Mouse (Mus musculus) intestine, postnatal 0 days (tissue): ENCODE data around the gene Ccdc151. TPM values are rescaled to one million over a fixed set of nuclear protein-coding genes. Genes with fewer than 3 reads are reported as not detected.

Experiments
- ATAC-seq: fragments of 200-750 bp; cut with Nextera tagmentation; 2 replicates; pipeline ENCODE4 v1.8.0; 2017; ENCODE audit warnings: mild to moderate bottlenecking, moderate TSS enrichment, moderate library complexity
- H3K27ac ChIP-seq: fragments of 300-500 bp; sonication (generic); 2 replicates; pipeline ENCODE4 v1.5.1; 2014; ENCODE audit warnings: mild to moderate bottlenecking, low read depth, low read length, moderate library complexity
- H3K27me3 ChIP-seq: fragments of 300-500 bp; sonication (generic); replicated peaks from 2 replicates; pipeline ENCODE4 v1.6.1; 2014; ENCODE audit warnings: low read length, mixed read lengths; ENCODE audit not compliant: control insufficient read depth, insufficient read depth
- H3K36me3 ChIP-seq: fragments of 300-500 bp; sonication (generic); 2 replicates; pipeline ENCODE4 v1.6.1; 2014; ENCODE audit warnings: mild to moderate bottlenecking, moderate library complexity; ENCODE audit not compliant: control insufficient read depth, insufficient read depth
- H3K4me1 ChIP-seq: fragments of 300-500 bp; sonication (generic); replicated peaks from 2 replicates; pipeline ENCODE4 v1.6.1; 2014; ENCODE audit warnings: antibody characterized with exemption, low read length, mixed read lengths; ENCODE audit not compliant: control insufficient read depth, insufficient read depth
- H3K4me2 ChIP-seq: fragments of 300-500 bp; sonication (generic); replicated peaks from 2 replicates; pipeline ENCODE4 v1.6.1; 2014; ENCODE audit warnings: low read depth, mild to moderate bottlenecking, moderate library complexity
- H3K4me3 ChIP-seq: fragments of 300-500 bp; sonication (generic); 2 replicates; pipeline ENCODE4 v1.5.1; 2014; ENCODE audit warnings: low read depth, low read length
- H3K9ac ChIP-seq: fragments of 300-500 bp; sonication (generic); 2 replicates; pipeline ENCODE4 v1.6.1; 2014; ENCODE audit warnings: mild to moderate bottlenecking, low read depth, low read length
- H3K9me3 ChIP-seq: fragments of 300-500 bp; sonication (generic); 2 replicates; pipeline ENCODE4 v1.6.1; 2016; ENCODE audit warnings: mixed run types; ENCODE audit not compliant: control insufficient read depth
- CTCF ChIP-seq: sonication (generic); IDR thresholded peaks from 2 replicates; pipeline ENCODE4 v1.5.1; 2016; ENCODE audit warnings: low read depth, mild to moderate bottlenecking, control low read depth, antibody characterized with exemption, moderate library complexity
- WGBS: fragments of 180-500 bp; shearing (Covaris S2); extraction: QIAGEN DNeasy Blood & Tissue Kit; methylation state at CpG from one replicate; pipeline ENCODE4 v1.1.7; 2014; 5-methylcytosine and 5-hydroxymethylcytosine counted together
- polyA plus RNA-seq: library from polyadenylated mRNA; unstranded; fragments of >200 nt; fragmentation: Nextera tagmentation; extraction: Ambion mirVana; gene quantifications from 2 replicates; pipeline ENCODE4 v1.2.1, GENCODE M21; 2015

Gene Ccdc151
- polyA plus RNA-seq, 1 experiment from 2014 or later: 0.35 TPM

DNA sequence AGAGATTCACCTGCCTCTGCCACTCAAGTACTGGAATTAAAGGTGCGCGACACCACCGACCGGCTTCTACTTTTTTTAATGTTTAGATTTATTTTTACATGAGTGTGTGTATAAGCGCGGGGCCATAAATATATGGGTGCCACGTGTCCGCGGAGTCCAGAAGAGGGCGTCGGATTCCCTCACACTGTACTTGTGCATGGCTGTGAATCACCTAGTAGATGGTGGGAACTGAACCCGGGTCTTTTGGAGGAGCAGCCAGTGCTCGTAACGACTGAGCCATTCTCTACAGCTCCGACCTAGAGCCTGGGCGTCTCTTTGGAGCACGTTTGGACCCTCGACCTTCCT, 47.2 kb downstream of the Ccdc151 start:
- peak; percentile 62 for TF ChIP-seq CTCF
- under 1% methylated on average over 18 of the region's 18 CpGs for WGBS
- peak; percentile 50 for ATAC-seq
- Histone ChIP-seq H3K4me2 (peak overlapping the region; percentile 53), H3K9me3 (no peaks in the 10 kb centered on the region), H3K4me1 (no peaks in the 10 kb centered on the region), H3K27ac (peak overlapping the region; percentile 1; the same call in 1 of the 2 replicates), H3K9ac (no peak overlapping the region), H3K36me3 (no peaks in the 10 kb centered on the region), H3K27me3 (peaks cover under 1% of the 10 kb centered on the region; the same call in 1 of the 2 replicates), H3K4me3 (peak overlapping the region; percentile 67)

DNA sequence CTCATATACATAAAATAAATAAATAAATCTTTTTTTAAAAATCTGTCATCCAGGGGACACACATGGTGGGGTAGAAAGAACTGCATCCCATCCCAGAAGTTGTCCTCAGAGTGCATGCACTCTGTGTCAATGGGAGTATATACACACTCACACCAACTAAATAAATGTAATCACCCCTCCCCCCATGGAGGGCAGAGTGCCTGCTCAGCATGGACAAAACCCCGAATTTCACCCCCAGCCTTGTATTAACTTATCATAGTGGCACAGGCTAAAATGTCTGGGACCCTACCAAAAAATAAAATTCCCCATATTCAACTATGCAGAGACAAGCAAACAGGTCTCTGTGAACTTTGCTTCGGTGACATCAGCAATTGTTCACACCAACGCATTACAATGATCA, 47.8 kb downstream of the Ccdc151 start:
- no peak overlapping the region for H3K4me3 ChIP-seq
- ATAC-seq: no peak
- no peak overlapping the region for H3K27ac ChIP-seq
- WGBS: 59% methylated on average over 3 of the region's 3 CpGs
- H3K9me3 ChIP-seq: no peaks in the 10 kb centered on the region
- H3K4me2 ChIP-seq: peak overlapping the region; percentile 53; the same call in 1 of the 2 replicates
- no peak overlapping the region for H3K9ac ChIP-seq
- no peaks in the 10 kb centered on the region for H3K4me1 ChIP-seq
- H3K36me3 ChIP-seq: no peaks in the 10 kb centered on the region
- TF ChIP-seq CTCF: no peak
- H3K27me3 ChIP-seq: no peaks in the 10 kb centered on the region; the same call in 1 of the 2 replicates

DNA sequence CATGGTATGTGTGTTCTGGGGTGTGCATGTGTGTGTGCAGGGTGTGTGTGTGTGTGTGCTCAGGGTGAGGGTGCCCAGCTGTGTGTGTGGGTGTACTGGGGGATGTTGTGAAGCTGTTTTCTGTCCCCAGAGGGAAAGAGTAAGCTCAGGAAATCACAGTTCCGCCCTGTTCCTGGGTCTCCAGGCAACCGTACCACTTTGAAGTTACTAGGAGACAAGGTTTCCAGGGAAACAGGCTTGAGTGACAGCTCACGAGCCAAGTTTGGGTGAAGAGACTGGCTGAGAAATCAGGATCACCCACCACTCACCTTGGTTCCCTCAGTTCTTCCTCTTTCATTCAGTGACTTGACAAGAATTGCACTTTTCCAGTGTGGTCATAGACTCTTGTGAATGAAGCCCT, 48.8 kb downstream of the Ccdc151 start:
- ATAC-seq: no peak
- 18% methylated on average over 3 of the region's 3 CpGs for WGBS
- Histone ChIP-seq H3K9me3 (no peaks in the 10 kb centered on the region), H3K27me3 (no peaks in the 10 kb centered on the region), H3K4me3 (no peak overlapping the region), H3K36me3 (no peaks in the 10 kb centered on the region), H3K4me2 (no peak overlapping the region), H3K9ac (no peak overlapping the region), H3K27ac (no peak overlapping the region), H3K4me1 (no peaks in the 10 kb centered on the region)
- no peak for TF ChIP-seq CTCF

DNA sequence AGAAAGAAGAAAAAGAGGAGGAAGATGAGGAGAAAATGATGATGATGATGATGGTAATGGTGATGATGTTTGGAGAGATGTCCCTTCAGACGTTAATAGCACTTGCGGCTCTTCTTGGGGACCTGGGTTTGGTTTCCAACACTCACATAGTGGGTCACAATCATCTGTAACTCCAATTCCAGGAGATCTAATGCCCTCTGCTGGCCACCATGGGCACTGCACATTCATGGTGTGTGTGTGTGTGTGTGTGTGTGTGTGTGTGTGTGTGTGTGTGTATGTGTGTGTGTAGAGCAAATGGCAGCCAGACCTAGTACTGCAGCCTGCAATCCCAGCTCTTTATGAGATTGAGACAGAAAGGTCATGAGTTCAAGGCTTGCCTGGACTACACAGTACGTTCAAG, 50.5 kb downstream of the Ccdc151 start:
- Histone ChIP-seq H3K4me1 (no peaks in the 10 kb centered on the region), H3K4me2 (no peak overlapping the region), H3K4me3 (no peak overlapping the region), H3K27me3 (no peaks in the 10 kb centered on the region; the same call in 1 of the 2 replicates), H3K27ac (no peak overlapping the region), H3K36me3 (no peaks in the 10 kb centered on the region), H3K9ac (no peak overlapping the region), H3K9me3 (no peaks in the 10 kb centered on the region)
- no peak for ATAC-seq
- TF ChIP-seq CTCF: peak; percentile 59
- WGBS: 66% methylated on average over 3 of the region's 3 CpGs

DNA sequence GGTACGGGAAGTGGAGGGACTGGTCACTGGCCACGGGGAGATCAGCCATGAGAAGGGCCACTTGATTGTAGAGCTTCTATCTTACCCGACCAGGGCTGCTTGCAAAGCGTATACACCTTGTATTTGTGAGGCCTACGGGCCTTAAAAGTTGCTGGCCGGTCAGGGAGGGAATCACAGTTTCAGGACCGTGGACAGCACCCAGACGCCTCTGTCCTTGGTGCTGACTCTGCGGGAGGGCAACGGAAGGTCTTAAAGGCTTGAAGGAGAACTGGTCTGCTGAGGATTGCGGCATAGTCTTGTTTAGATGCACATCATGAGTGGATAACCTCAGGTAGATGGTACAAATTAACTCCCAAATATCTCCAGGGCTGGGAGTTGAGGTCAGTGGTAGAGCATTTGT, 52.1 kb downstream of the Ccdc151 start:
- Histone ChIP-seq H3K36me3 (no peaks in the 10 kb centered on the region), H3K4me3 (no peak overlapping the region), H3K27ac (no peak overlapping the region), H3K27me3 (no peaks in the 10 kb centered on the region; the same call in 1 of the 2 replicates), H3K4me2 (no peak overlapping the region), H3K4me1 (no peaks in the 10 kb centered on the region), H3K9ac (no peak overlapping the region), H3K9me3 (no peaks in the 10 kb centered on the region)
- 16% methylated on average over 11 of the region's 11 CpGs for WGBS
- no peak for TF ChIP-seq CTCF
- no peak for ATAC-seq

DNA sequence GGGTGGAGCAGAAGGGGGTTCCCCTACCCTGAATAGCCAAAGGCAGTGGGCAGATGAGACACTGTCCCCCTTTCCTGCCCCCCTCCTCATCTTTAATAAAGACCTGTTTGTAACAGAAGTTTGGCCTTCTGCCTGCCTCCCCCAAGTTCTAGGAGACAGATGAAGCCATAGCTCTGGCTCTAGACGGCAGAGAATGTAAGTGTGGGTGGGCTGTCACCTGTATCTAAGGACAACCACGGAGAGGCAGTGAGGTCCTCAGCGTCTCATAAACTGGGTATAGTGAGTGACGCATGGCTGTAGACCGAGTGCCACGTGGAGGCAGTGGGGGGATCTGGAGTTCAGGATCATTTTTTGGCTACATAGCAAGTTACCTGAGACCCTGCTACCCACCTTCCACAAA, 53.6 kb downstream of the Ccdc151 start:
- ATAC-seq: no peak

DNA sequence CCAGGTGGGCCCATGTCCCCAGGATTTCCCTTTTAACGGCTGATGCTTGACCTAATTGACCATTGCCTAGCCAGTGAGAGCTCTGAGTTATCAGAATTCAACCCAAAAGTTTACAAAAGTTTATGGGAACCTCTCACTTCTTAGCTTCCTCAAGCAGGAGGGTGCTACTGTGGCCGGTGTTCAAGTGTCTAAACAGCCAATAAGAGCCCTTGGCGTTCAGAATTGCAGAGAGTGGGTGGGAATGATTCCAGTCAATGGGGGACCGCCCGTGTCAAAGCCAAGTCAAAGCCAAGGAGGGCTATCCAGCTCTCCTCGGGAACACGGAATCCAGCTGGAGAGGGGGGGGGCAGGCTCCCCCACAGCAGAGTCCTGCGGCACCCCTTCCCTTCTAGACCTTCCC, 54.3 kb downstream of the Ccdc151 start:
- peaks cover 5% of the 10 kb centered on the region; the same call in 1 of the 2 replicates for H3K27me3 ChIP-seq
- WGBS: 48% methylated on average over 8 of the region's 8 CpGs
- H3K4me1 ChIP-seq: no peaks in the 10 kb centered on the region; the same call in 1 of the 2 replicates
- H3K27ac ChIP-seq: no peak overlapping the region
- H3K9me3 ChIP-seq: no peaks in the 10 kb centered on the region
- H3K4me2 ChIP-seq: no peak overlapping the region
- TF ChIP-seq CTCF: no peak
- no peak overlapping the region for H3K4me3 ChIP-seq
- no peak overlapping the region for H3K9ac ChIP-seq
- no peak for ATAC-seq
- H3K36me3 ChIP-seq: no peaks in the 10 kb centered on the region

More for the DNA sequence above, 53.6 kb downstream of the Ccdc151 start:
- H3K4me3 ChIP-seq: no peak overlapping the region
- no peak overlapping the region for H3K27ac ChIP-seq
- H3K9me3 ChIP-seq: no peaks in the 10 kb centered on the region
- peaks cover 3% of the 10 kb centered on the region; the same call in 1 of the 2 replicates for H3K27me3 ChIP-seq
- H3K4me1 ChIP-seq: no peaks in the 10 kb centered on the region; the same call in 1 of the 2 replicates
- H3K9ac ChIP-seq: no peak overlapping the region
- WGBS: 66% methylated on average over 6 of the region's 6 CpGs
- no peaks in the 10 kb centered on the region for H3K36me3 ChIP-seq
- H3K4me2 ChIP-seq: no peak overlapping the region
- no peak for TF ChIP-seq CTCF
